Mouse (Mus musculus): ENCODE data around the gene Fgd3.

Fgd3 gene

GRCm38 (mm10) chr13:49320040-49320439 lies at the start of gene Fgd3:
TSS of gene Fgd3 (minus strand) at chr13:49320311.
- no peak for DNase-seq

- DNase-seq: no peak
Measured at GRCm38 (mm10) chr13:49369404-49369803, 49.3 kb upstream of the Fgd3 start.

GRCm38 (mm10) chr13:49367657-49368440 lies 47.7 kb upstream of the Fgd3 start:
- DNase-seq: no peak

DNA sequence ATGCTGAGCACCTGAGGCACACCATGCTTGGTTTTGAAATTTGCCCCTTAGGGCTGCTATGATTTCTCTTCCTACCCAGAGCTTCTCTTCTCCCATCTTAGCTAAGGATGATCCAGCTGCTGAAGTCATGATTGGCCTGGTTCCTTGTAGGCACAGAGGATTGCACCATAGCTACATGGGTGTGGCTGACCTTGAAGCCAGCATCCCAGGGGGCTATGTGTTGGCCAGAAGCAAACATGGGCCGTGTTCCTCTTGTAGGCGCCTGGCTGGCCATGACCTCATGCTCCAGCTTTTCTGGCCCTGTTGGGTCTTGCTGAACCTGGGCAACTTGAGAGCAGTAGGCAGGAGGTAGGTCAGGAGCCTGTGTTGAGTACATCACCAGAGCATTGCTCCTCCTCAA lies 44.6 kb upstream of the Fgd3 start:
- no peak for DNase-seq

- DNase-seq: no peak
Measured at GRCm38 (mm10) chr13:49362804-49363203, 42.7 kb upstream of the Fgd3 start.

GRCm38 (mm10) chr13:49362364-49362763 lies 42.3 kb upstream of the Fgd3 start:
- no peak for DNase-seq

- no peak for DNase-seq
Measured at GRCm38 (mm10) chr13:49360906-49361406, 40.8 kb upstream of the Fgd3 start.

DNA sequence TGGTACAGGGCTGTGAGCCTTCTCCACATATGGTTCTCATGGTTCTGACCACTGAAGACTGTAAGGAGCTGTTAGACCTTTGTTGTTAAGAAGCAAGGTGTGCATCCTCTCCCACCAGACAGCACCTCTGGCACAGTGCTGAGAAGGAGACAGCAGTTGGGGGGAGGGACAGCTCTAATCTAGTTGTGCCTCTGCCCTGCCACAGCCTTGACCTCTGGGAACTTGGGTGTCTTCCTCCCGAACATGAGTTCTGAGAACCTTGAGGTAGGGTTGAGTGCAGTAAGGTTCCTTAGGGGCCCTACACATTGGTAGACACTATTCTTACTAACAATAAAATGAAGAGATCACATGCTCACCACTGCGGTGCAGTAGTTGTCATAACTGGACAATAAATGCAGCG lies 38.1 kb upstream of the Fgd3 start:
- no peak for DNase-seq

DNA sequence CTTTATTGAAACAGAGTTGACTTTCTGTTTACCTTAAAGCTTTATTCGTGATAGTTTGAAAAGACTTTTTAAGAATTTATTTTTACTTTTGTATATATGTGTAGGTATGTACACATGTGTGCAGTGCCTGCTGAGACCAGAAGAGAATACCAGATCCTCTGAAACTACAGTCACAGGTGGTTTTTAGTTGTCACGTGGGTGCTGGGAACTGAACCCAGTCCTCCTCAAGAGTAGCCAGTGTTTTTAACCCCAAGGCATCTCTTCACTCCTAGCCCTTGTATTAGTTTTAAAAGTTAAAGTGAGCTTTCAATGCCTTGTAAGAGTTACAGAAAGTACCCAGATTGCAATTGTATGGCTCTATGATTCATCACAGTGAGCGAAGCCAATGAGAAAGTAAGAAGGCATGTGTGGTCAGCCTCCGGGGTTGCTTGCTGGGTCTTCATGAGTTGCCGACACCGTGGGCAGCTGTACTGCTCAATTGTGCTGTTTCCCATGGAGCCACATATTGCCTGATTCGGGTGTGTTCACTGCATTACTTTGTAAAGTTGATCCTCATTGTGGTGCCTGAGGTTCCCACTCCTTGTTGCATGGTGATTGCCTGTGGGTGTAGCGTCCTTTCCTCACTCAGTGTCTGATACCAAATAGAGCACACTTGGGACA lies 37.4 kb upstream of the Fgd3 start:
- no peak for DNase-seq

DNA sequence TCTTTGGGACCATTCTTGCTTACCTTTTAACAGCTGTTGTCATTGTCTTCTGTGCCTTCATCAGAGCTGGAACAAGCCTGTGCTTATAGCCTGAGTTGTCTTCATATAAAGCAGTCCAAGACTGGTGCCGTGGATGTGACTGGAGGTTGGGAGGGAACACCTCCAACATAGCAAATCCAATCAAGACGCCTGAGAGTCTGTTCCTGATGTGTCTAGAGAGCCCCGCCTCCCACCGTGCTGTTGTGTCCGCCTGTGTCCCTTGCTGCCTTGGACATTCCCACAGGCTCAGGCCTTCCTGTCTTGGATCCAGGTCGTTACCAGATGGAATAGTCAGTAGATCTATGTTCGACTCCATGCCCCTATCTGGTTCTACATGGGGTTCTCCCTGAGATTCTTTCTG lies 36.0 kb upstream of the Fgd3 start:
- DNase-seq: no peak

DNA sequence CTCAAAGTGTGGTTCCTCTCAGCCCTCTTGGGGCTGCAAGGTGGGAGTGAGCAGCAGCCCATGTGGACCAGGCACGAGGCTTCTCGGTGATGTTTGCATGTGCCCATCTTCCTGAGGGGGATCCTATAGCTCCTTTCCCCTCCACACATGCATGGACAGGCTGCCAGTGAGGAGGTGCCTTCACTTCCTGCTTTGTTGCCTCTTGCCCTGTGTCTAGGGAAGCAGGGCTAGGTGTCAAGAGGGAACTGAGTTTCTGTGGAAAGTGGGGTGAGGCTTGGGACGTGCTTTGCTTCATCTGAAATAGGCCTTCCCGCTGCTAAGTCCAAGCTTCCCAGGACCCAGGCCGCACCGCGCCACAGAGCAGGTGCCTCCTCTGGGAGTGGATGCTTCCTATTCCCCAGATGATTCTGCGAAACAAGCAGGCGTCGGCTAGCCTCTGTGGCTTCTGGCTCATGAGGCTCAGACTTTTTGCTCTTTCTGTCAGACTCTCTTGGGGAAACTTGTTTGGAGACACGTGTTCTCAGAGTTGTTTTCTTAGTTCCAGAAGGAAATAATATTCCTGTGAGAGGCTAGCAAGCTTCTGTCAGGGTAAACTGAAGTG lies 35.5 kb upstream of the Fgd3 start:
- DNase-seq: no peak

- DNase-seq: no peak
Measured at GRCm38 (mm10) chr13:49353991-49354507, 33.9 kb upstream of the Fgd3 start.

DNA sequence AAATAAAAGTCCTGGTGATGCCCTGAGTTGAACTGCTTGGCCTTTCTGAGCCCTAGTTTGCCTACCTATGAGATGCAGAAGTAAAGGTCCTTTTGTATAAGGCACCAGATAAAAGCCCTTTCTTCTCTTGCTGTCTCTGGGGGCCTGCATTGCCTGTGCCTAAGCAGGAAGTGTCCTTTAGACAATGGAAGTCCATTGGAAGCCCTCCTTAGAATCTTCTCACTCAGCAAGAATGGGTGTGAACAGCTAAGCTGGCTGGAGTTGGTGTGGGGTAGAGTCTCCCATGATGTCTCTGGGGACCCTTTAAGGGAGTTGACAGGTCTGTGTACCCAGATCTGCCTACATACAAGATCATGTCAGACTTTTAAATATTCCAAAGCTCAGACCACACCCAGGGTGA lies 33.3 kb upstream of the Fgd3 start:
- DNase-seq: no peak

- DNase-seq: no peak
Measured at GRCm38 (mm10) chr13:49352581-49353159, 32.6 kb upstream of the Fgd3 start.

GRCm38 (mm10) chr13:49349836-49350505 lies 29.9 kb upstream of the Fgd3 start:
- no peak for DNase-seq

GRCm38 (mm10) chr13:49349335-49349734 lies 29.2 kb upstream of the Fgd3 start:
- DNase-seq: no peak

DNA sequence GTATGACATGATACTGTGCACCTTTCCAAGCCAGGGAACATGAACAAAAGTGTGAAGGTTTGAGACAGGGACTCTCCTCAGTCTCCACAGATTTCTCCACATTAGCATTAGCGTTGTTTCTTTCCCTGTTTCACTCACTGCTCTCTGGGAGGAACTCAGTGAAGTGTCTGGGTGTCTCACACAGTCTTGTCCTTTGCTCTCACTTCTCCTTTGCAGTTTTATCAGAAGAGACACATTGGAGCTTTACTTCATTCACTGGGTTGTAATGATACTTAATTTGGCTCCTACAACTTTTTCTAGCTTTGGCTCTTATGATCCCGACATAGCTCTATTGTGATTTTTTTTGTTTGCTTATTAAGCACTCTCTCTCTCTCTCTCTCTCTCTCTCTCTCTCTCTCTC lies 28.4 kb upstream of the Fgd3 start:
- no peak for DNase-seq

DNA sequence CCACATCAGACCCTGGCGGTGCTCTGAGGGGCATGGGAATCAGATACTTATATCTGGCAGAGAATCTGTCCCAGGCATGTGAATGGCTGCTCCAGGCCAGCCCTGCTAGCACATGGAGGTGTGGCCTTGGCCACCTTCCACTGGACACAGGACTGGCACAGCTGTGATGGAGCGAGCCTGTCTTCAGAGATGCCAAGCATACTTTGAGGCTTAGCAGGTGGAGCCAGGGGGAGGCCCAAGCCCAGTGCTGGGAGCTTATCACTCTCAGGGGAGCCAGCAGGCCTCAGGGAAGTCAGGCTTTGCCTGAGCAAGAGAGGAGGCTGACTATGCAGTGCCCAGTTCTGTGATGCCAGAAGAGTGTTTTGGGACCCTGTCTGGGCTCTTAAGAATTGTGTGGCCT lies 25.4 kb upstream of the Fgd3 start:
- DNase-seq: no peak

GRCm38 (mm10) chr13:49344567-49344966 lies 24.5 kb upstream of the Fgd3 start:
- DNase-seq: no peak

GRCm38 (mm10) chr13:49342723-49343100 lies 22.6 kb upstream of the Fgd3 start:
- DNase-seq: no peak

GRCm38 (mm10) chr13:49341831-49342722 lies 22.0 kb upstream of the Fgd3 start:
- peak; percentile 27 for DNase-seq
